Mouse (Mus musculus) bone marrow macrophage, adult 2 months (primary cell): Measurements from ENCODE around the gene Fezf1.

Experiments
- CTCF ChIP-seq: IDR thresholded peaks from 2 replicates; pipeline ENCODE4 v1.5.1; 2012; ENCODE audit warnings: low read depth, mild to moderate bottlenecking, low read length, moderate library complexity
- POLR2A ChIP-seq: IDR thresholded peaks from 2 replicates; pipeline ENCODE4 v1.6.1; 2012; ENCODE audit warnings: mild to moderate bottlenecking, low read depth, low read length, borderline replicate concordance

DNA sequence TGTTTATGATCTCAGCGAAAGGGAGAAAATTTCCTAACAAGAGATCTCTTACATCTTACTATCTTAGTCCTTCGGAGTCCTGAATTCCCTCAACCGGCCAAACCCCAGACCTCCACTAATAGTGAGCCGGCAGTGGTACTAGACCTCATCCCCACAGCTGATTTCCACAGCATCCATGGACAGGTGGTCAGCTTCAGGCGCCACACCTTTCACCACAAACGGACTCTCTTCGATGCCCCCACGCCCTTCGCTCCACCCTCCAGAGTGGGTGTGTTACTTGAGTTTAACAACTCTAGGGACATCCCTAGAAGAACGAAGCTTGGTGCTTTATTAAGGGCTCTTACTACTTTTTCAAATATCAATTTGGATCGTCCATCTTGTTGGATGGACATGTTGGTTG, 6.5 kb upstream of the Fezf1 start:
- no peak for TF ChIP-seq CTCF
- no peak for TF ChIP-seq POLR2A
